Mouse (Mus musculus) adrenal gland, postnatal 10 days (tissue): ENCODE data around the gene Rassf8. TPM values are rescaled to one million over a fixed set of nuclear protein-coding genes. Genes with fewer than 3 reads are reported as not detected.
A peak's percentile ranks its signal among the peaks of the same experiment; 100 is the strongest.

Experiments used
- DNase-seq: peaks from one replicate; pipeline ENCODE4 v3.0.0; 2021; ENCODE audit warnings: mixed read lengths
- total RNA-seq, 2 experiments: library from RNA; stranded (reverse); gene quantifications; 2 replicates each; pipeline ENCODE4 v1.2.3; 2021

The Rassf8 gene
- total RNA-seq, 2 experiments from 2014 or later = 82.4 to 85.1 TPM

- DNase-seq = peak; percentile 49
Measured at GRCm38 (mm10) chr6:145747671-145748640, 1.4 kb downstream of the Rassf8 start.

- DNase-seq = no peak
Measured at GRCm38 (mm10) chr6:145750394-145750793, 3.8 kb downstream of the Rassf8 start.

GRCm38 (mm10) chr6:145753296-145753695 is 6.7 kb downstream of the Rassf8 start:
- DNase-seq = no peak

DNA sequence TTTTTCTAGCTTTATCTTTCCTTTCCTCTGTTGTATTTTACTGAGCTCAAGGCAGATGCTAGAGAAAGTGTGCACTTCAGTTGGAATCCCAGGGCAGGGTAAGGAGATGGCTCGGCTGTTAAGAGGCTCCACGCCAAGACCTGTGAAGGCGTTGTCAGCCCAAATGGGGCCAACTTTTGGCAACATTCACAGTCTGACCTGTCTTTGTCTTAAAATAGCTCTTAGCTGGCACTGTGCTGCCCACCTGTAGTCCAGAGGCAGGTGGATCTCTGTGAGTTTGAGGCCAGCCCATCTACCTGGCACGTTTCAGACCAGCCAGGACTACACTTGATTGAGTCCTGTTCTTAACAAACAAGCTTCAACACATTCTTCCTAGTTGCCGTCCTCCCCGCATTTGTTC is 7.9 kb downstream of the Rassf8 start:
- no peak for DNase-seq

DNA sequence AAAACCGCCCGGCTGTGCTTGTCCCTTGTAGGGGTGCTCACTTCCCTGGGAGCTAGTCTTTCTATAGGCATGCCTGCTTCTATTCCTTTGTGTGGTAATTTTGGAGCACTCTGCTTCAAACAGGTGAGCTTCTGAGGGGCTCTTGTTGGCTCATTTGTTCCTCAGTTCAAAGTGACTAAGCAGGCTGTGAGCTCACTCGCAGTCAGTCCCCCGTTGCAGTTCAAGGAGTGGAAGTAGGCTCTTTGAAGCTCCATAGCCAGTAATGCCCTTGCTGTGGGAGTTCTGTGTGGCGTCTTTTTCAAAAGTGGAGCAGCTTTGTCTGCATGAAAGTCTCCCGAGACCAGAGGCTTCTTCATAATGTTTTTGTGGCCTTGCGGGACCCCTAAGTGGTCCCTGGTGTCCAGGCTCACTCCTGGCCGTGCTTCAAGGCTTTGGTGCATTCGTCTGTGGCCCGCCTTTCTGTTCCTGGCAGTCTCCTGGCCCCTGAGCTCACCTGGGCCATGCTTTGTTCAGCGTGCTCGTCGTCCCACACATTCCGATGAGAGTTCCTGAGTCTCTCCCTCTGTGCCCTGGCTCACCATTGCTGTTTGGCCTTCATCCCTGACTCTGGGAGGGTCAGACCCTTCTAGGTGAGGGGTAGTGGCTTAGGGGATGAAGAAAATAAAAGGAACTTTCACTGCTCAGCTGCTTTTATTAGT is 9.5 kb downstream of the Rassf8 start:
- DNase-seq = no peak

DNA sequence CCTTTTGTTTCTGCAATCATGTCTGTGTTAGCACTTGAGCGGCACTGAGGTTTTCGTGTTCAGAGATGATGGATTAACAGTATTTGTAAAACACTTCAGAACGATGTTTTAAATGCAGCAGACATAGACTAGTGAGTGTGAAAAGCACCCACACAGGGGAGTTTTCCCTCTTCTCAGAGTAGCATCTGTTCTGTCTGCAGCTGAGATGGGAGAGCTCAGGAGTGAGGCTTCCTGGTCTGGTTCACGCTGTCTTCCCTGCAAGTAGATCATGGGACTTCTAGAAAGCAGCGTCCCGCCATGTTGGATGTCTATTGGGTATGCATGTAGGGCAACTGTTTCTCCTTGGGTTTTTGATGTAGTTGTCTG is 10.1 kb downstream of the Rassf8 start:
- no peak for DNase-seq

- DNase-seq = no peak
Measured at GRCm38 (mm10) chr6:145757346-145757745, 10.8 kb downstream of the Rassf8 start.

DNA sequence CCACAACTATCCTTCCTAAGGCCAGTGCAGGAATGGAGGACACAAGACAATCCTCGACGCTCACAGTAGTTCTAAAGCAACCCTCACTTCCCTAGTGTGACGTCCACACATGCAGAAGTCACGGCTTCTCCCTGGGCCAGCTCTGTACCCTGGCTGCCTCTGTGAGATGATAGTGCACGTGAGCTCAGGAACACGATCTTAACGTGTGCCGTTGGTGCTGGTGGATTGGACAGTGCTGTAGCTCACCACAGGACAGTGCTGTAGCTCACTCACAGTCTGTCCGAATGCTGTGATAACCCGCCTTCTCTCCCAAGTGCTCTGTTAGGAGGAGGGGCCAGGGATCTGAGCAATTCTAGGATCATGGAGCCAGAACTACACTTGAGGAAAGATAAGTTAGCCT is 12.1 kb downstream of the Rassf8 start:
- DNase-seq = no peak

GRCm38 (mm10) chr6:145759432-145759831 is 12.9 kb downstream of the Rassf8 start:
- no peak for DNase-seq

DNA sequence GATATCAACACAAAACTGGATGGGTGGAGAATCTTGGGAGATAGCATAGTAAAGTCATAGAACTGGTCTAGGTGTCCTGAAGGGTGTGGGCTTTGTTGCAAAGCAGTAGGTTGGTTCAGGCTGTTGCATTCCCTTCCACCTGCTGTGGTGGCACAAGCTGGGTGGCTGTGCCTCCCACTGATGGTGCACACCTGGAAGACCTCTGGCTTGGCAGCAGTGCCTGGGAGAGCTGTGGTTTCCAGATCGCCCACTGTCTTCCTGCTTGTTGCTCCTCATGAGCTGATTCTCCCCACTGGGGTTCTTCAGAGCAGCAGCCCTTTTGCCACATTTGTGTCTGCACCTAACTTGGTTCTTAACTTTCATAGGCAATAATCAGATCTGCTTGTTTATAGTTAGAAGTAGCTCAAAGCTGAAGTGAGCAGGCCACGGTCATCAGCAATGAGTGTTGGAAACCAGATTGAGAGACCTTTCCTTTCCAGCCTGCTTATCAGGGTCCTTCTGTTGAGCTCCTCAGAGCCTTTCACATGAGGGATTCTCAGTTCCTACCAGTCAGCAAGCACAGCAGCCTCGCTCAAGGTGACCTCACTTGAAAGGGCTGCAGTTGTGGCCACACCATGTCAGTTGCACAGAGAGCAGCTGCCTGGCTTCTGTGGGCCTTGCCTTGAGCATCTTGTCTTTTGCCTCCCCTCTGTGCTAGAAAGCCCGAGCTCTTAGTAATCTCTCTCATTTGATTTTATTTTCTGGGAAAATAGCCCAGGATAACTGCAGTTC is 13.9 kb downstream of the Rassf8 start:
- DNase-seq = peak; percentile 43

- no peak for DNase-seq
Measured at GRCm38 (mm10) chr6:145761151-145761935, 14.8 kb downstream of the Rassf8 start.

DNA sequence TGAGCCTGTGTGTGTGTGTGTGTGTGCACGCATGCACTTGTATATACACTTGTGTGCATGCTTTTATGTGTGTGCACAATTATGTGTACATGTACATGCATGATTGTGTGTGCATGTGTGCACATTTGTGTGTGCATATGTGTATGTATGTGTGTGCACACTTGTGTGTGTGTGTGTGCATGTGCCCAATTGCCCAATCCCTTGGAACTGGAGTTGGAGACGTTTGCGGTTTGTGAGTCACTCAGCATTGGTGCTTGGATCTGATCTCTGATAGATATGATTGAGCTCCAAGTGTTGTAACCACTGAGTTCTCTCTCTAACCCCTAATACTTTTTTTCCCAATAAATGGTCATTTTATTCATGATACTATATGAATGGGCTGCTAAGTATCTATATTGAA is 15.5 kb downstream of the Rassf8 start:
- DNase-seq = no peak

GRCm38 (mm10) chr6:145763051-145763450 is 16.5 kb downstream of the Rassf8 start:
- DNase-seq = no peak

DNA sequence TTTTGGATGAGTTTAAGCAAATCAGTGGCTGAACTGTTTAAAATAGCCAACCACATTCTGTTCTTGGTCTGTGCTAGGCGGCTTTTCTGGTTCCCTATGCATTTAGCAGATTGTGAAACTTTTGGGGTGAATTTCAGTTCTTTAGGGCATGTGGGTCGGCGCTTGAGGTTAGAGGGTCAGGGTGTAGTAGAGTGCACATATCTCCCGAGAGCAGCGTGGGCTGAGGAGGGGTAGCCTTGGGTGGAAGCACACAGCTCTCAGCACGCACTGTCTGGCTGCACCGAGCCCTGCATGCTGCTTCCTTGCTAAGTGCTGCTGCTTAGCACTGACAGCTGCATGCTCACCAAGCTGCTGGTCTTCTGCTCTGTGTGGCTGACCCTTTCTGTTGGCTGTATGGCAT is 18.5 kb downstream of the Rassf8 start:
- DNase-seq = no peak

- no peak for DNase-seq
Measured at GRCm38 (mm10) chr6:145766971-145767370, 20.4 kb downstream of the Rassf8 start.

DNA sequence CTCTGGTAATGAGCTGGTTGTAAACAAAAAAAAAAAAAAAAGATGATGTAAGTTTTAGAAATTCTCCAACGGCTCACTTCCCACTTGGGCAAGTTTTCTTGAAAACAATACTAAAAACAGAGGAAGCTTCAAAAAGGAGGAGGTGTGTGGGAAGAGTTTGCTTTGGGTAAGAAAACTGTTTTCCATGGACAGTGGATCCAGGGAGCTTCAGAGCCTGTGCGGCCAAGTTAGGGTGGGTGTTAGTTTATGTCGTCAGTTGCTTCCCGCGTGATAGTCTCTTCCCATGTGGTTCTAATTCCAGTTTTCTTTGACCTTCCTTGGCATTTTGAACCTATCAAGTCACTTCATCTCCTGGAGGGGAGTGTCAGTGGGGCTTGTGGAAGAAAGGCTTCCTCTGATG is 21.1 kb downstream of the Rassf8 start:
- DNase-seq = no peak

DNA sequence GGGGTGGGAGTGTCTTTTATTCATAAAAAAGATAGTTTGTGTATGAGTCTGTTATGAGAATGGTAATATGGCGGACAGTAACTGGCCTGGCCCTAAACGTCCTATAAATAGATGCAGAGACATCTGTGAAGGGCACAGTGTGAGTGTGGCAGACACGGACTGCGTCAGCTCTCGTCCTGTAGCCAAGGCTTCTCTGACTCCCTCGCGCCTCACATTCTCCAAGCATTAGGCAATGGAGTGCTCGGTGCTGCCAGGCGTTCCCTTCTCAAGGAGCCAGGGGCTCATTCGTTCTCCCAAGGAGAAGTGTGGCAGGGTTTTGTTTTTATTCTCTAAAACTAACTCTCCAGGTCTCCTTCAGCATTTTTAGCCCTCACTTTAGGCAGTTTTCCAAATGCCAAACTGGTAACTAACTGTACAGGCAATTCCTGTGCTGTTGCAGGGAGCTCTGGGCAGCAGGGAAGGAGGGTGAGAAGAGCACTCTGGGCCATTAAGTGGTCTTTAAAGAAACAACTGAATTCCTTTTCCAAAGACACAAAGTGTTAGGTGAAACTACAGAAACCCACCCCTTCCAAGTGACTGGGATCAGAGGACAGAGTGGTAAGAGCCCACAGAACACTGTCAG is 22.2 kb downstream of the Rassf8 start:
- peak; percentile 84 for DNase-seq

- peak; percentile 54 for DNase-seq
Measured at GRCm38 (mm10) chr6:145769855-145770254, 23.3 kb downstream of the Rassf8 start.

DNA sequence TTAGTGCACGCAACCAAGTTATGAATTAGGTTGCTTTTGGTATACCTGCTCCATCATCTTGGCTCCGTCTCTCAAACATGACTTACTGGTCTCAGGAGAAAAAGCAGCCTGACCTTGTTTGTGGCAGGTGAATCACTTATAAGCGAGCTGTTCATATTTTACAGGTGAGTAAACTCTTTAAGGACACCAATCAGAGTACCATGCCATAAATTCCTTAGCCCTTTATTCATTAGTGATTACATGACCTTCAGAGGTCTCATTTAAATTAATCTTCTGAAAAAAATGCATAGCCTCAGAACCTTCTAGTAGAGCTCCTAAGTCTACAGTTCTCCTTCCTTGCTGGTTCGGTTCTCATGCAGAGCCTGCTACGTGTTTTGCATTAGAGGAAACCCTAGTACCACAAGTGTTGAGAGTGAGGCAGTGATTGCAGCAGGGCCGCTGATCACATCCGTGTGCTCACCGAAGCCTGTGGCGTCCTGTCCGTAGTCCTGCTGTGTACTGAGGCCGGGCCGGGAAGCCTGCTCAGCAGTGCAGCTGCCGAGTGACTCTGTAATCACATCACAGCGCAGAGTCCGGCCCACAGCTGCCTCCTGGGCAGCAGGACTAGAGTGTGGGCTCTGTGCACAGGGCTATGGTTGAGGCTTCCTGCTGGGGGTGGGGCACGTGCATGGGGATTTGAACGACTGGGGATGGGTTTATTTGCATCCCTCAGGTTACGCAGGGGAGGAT is 23.9 kb downstream of the Rassf8 start:
- DNase-seq = no peak

DNA sequence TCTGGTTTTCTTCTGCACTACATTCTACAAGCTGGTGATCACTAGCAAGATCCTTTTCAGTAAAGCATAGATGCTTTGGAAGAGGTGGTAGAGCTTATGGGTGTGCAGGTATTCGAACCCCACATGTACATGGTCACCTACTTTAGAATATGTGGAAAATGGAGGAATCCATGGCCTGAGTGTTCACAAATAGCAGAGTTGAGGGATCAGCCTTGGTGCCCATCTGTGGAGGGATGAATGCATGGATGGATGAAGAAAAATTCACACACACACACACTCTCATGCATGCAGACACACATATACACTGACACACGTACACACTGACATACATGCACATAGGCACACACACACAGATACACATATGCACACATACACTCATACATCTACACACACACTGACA is 27.9 kb downstream of the Rassf8 start:
- no peak for DNase-seq

- DNase-seq = no peak
Measured at GRCm38 (mm10) chr6:145776241-145776640, 29.7 kb downstream of the Rassf8 start.
